Mouse (Mus musculus) spleen, postnatal 10 days (tissue): ENCODE results near the gene Olfr522.
"Not testable (repeated sequence)": the region's sequence is repeated elsewhere in the genome, so short reads cannot be mapped to it uniquely, and the experiment has no call there.

Source experiments
- DNase-seq, 2 experiments: peaks; one replicate each; pipeline ENCODE4 v3.0.0; 2021 to 2022; ENCODE audit warnings: low spot score in 2 of 2

The Olfr522 gene

GRCm38 (mm10) chr7:140160363-140160762 is 4.2 kb downstream of the Olfr522 start:
- DNase-seq, result no peak

GRCm38 (mm10) chr7:140154218-140154927 is 10.2 kb downstream of the Olfr522 start, which contains the start of gene Sprn:
Gene Sprn (minus strand): TSS chr7:140154877.
- no peak for DNase-seq

DNA sequence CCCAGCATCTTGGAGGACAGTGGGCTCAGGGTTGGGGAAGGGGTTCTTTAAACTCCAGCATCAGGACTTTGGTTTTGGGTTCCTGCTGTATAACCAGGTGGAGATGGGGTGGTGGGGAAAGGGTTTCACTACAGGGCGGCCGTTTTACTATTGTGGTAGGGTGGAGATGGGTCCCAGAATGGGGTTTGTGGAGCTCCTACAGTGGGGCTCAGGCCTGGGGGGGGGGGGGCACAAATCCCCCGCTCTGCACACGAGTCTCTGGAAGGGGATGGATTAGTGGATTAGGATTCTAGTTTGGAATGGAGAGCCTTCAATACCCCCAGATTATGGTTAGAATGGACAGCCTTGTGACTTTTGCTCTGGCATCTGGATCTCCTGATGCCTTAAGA is 10.7 kb downstream of the Olfr522 start:
- DNase-seq, result no peak

GRCm38 (mm10) chr7:140153383-140153782 is 11.2 kb downstream of the Olfr522 start:
- no peak for DNase-seq

DNA sequence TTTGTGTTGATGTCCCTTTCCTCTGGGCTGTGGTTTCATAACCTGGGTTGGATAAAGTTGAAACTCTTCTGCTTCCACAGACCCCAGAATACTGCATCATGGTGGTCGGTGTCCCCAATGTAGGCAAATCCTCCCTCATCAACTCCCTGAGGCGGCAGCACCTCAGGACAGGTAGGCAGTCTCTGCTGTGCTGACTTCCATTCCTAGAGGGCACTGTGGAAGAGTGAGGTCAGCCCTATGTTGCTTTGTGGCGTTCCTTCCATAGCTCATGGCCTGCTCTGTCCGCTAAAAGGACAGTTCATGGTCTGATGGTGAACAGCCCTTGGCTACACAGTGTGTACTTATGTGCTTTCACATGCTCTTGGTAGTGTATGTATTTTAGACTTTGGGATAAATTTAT is 20.0 kb downstream of the Olfr522 start:
- DNase-seq, result no peak

GRCm38 (mm10) chr7:140141350-140141749 is 23.2 kb downstream of the Olfr522 start:
- DNase-seq, result peak in 1 of 2 experiments; percentile 77

- no peak for DNase-seq
Measured at GRCm38 (mm10) chr7:140138021-140138310, 26.6 kb downstream of the Olfr522 start.

GRCm38 (mm10) chr7:140137135-140138020 is 27.2 kb downstream of the Olfr522 start, which contains the start of gene Mtg1:
Gene Mtg1 (plus strand): TSS chr7:140137564.
- peak; percentile 93 to 95 for DNase-seq

DNA sequence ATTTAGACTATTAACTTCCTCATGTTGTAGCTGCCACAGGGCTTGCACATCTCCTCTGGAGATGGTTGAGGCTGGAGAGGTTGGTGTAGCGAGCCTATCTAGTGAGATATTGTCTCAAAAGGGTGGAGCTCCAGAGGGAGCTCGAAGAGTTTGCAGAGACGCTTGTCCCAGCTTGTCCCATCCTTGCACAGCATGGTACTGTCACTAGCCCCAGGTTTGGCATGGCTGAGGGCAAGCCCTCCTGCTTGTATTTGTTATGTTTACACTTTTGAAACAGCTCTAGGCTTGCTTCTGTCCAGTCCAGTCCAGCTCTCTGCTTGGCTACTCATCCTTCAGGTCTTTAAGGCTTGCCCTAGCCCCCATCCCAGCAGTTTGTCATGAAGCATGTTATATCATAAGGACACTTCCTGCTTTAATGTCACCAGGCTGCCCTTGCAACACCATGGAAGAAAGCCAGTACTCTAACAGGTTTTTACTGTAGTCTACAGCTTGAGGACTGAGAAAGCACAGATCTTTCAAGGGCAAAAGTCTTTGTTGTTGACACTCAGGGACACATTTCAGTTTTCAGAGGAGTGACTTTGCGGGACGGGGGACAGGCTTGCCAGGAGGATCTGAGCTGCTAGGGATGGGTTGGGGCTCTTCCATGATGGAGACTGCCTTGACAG is 29.3 kb downstream of the Olfr522 start:
- no peak for DNase-seq

GRCm38 (mm10) chr7:140134033-140134432 is 30.5 kb downstream of the Olfr522 start:
- DNase-seq, result not testable (repeated sequence)

- DNase-seq, result not testable (repeated sequence)
Measured at GRCm38 (mm10) chr7:140132184-140132583, 32.4 kb downstream of the Olfr522 start.

DNA sequence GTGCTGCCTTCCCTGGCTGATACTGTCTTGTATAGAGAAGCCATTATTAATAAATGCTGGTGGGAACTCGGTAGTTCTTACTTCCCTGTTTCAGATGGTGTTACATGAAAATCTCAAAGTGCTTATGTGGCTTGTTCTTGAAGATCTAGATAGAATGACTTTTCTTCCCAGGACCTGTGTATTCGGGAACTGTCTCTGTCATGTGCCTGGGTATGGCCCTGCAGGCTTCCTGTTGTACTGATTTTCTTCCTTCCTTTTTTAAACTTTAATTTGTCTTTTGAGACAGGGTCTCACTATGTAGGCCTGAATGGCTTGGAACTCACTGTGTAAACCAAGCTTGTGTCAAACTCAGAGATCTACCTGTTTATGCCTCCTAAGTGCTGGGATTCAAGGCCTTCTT is 36.7 kb downstream of the Olfr522 start:
- DNase-seq, result no peak

GRCm38 (mm10) chr7:140126934-140127333 is 37.6 kb downstream of the Olfr522 start:
- no peak for DNase-seq

DNA sequence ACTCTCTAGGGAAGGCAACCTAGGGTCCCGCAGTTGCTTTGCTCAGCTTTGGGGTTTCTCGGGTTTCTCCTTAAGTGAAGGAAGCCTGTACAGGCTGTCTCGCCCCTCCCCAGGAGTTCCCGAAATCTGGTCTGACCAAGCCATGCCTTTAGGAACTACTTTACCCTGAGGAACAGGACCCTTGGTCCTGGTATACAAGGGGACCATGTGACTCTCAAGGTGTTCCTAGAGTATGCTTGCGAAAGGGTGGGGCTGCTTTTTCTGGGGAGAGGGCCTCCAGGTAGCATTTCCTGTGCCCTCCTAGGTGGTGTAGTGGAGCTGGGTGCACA is 38.6 kb downstream of the Olfr522 start:
- no peak for DNase-seq

- DNase-seq, result peak; percentile 81 to 96
Measured at GRCm38 (mm10) chr7:140125278-140126021, 39.1 kb downstream of the Olfr522 start.

GRCm38 (mm10) chr7:140124382-140124781 is 40.2 kb downstream of the Olfr522 start:
- DNase-seq, result no peak

DNA sequence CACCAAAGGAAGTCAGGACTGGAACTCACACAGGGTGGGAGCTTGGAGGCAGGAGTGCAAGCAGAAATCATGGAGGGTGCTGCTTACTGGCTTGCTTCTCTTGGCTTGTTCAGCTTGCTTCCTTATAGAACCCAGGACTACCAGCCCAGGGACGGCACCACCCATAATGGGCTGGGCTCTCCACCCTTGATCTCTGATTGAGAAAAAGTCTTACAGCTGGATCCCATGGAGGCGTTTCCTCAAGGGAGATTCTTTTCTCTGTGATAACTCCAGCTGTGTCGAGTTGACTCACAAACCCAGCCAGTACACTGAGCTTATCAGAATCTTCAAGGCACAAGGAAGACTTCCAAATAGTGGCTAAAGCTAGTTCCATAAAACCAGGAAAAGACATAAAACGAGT is 41.8 kb downstream of the Olfr522 start:
- DNase-seq, result no peak

DNA sequence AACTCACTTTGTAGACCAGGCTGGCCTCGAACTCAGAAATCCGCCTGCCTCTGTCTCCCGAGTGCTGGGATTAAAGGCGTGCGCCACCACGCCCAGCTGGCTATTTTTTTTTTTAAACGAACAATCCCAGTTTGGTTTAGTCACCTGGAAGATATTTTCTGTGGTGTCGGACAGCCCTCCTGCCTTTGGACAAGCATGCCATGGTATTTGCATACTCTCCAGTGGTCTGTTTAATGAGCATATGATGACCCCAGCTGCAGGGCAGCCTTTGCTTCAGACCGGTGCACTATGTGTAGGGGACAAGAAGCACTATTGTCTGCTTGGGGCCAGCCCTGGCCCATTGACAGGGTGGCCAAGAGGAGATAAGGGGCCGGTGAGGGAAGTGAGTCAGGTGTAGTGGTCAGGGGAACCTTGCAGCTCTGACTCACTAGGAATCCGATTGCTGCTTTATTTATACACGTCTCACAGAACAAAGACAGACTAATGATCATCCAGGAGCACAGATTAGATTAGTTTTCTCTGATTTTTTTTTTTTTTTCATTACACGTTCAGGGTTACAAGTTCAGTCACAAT is 43.1 kb downstream of the Olfr522 start:
- DNase-seq, result no peak

GRCm38 (mm10) chr7:140120484-140120883 is 44.1 kb downstream of the Olfr522 start:
- no peak for DNase-seq

GRCm38 (mm10) chr7:140116329-140117054 is 48.1 kb downstream of the Olfr522 start, which contains the start of gene Echs1:
Gene Echs1 (minus strand): TSS chr7:140116476.
- peak; percentile 76 to 92 for DNase-seq
